Mouse (Mus musculus) limb, embryonic 11.5 days (tissue): ENCODE measurements around the gene Mpz. TPM values are rescaled to one million over a fixed set of nuclear protein-coding genes. Genes with fewer than 3 reads are reported as not detected.
"Not testable (repeated sequence)": the region's sequence is repeated elsewhere in the genome, so short reads cannot be mapped to it uniquely, and the experiment has no call there.

Experiments
- ATAC-seq: fragments of 200-750 bp; cut with Nextera tagmentation; 2 replicates; pipeline ENCODE4 v1.8.0; 2017; ENCODE audit warnings: low read depth; ENCODE audit not compliant: insufficient number of reproducible peaks, low FRiP score, low TSS enrichment
- DNase-seq: peaks from one replicate; pipeline ENCODE4 v3.0.0-alpha.2; 2015; ENCODE audit warnings: low spot score
- H3K27ac ChIP-seq: fragments of 300-500 bp; sonication (generic); replicated peaks from 2 replicates; pipeline ENCODE4 v1.5.1; 2014; ENCODE audit warnings: low read depth, mild to moderate bottlenecking, low read length
- H3K27me3 ChIP-seq: fragments of 300-500 bp; sonication (generic); 2 replicates; pipeline ENCODE4 v1.6.1; 2014; ENCODE audit warnings: mild to moderate bottlenecking, low read length, mixed read lengths; ENCODE audit not compliant: control insufficient read depth, insufficient read depth
- H3K36me3 ChIP-seq: fragments of 300-500 bp; sonication (generic); 2 replicates; pipeline ENCODE4 v1.6.1; 2014; ENCODE audit warnings: mild to moderate bottlenecking, low read length, moderate library complexity, mixed read lengths; ENCODE audit not compliant: control insufficient read depth, insufficient read depth
- H3K4me1 ChIP-seq: fragments of 300-500 bp; sonication (generic); 2 replicates; pipeline ENCODE4 v1.6.1; 2014; ENCODE audit warnings: low read length, mixed read lengths; ENCODE audit not compliant: control insufficient read depth, insufficient read depth
- H3K4me2 ChIP-seq: fragments of 300-500 bp; sonication (generic); 2 replicates; pipeline ENCODE4 v1.6.1; 2014; ENCODE audit warnings: low read depth, mild to moderate bottlenecking, moderate library complexity; ENCODE audit not compliant: severe bottlenecking
- H3K4me3 ChIP-seq: fragments of 300-500 bp; sonication (generic); 2 replicates; pipeline ENCODE4 v1.5.1; 2014; ENCODE audit warnings: low read depth, low read length
- H3K9ac ChIP-seq: fragments of 300-500 bp; sonication (generic); 2 replicates; pipeline ENCODE4 v1.6.1; 2014; ENCODE audit warnings: mild to moderate bottlenecking, low read length
- H3K9me3 ChIP-seq: fragments of 300-500 bp; sonication (generic); 2 replicates; pipeline ENCODE4 v1.6.1; 2016; ENCODE audit warnings: low read length; ENCODE audit not compliant: control insufficient read depth
- WGBS: fragments of 180-500 bp; shearing (Covaris S2); extraction: QIAGEN DNeasy Blood & Tissue Kit; methylation state at CpG from one replicate; pipeline ENCODE4 v1.1.7; 2014; 5-methylcytosine and 5-hydroxymethylcytosine counted together
- polyA plus RNA-seq: library from polyadenylated mRNA; unstranded; fragments of >200 nt; fragmentation: Nextera tagmentation; extraction: Ambion mirVana; gene quantifications from 2 replicates; pipeline ENCODE4 v1.2.1, GENCODE M21; 2014

The Mpz gene
- polyA plus RNA-seq, 1 experiment from 2014 or later: 0.68 TPM

DNA sequence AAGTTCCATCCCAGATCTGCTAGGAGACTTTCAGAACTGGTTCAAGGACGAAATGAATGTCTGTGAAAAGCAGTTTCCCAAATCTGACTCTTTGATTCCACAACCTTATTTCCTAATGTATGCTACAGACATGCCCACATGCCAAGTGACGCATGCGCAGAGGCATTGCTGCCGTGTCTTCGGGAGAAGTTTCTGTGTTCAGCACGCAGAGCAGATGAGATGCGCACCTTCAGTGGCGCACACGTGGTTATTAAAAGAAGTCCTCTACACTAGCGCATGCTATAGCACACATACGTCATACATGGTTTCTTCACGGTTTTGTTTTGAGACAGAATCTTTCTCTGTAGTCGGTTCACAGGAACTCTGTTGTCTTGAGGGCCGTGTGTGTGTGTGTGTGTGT is 31.1 kb upstream of the Mpz start:
- no peak overlapping the region for H3K27ac ChIP-seq
- ATAC-seq (no peak), DNase-seq (no peak)
- H3K9me3 ChIP-seq: no peaks in the 10 kb centered on the region
- no peaks in the 10 kb centered on the region for H3K27me3 ChIP-seq
- no peak overlapping the region for H3K4me3 ChIP-seq
- no peak overlapping the region for H3K4me2 ChIP-seq
- H3K9ac ChIP-seq: no peak overlapping the region
- no peaks in the 10 kb centered on the region for H3K36me3 ChIP-seq
- 88% methylated on average over 14 of the region's 14 CpGs for WGBS
- no peaks in the 10 kb centered on the region for H3K4me1 ChIP-seq

DNA sequence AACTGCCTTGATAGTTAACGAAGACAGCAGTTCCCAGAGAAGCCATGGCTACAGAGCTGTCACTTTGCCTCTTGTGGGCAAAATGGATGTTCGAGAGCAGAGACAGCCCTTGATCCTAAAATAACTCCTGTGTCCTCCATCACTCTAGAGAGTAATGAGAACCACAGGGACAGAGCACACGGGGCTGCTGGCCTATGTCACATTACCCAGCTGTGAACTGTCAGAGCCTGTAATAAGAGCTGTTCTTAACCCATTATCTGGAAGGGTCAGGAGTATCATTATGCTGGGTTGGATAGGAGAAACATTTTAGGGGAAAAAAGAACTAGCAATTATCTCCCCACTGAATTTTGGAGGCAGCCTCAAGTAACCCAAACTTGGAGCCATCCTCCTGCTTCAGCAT is 29.6 kb upstream of the Mpz start:
- H3K27ac ChIP-seq: no peak overlapping the region
- no peak for ATAC-seq

DNA sequence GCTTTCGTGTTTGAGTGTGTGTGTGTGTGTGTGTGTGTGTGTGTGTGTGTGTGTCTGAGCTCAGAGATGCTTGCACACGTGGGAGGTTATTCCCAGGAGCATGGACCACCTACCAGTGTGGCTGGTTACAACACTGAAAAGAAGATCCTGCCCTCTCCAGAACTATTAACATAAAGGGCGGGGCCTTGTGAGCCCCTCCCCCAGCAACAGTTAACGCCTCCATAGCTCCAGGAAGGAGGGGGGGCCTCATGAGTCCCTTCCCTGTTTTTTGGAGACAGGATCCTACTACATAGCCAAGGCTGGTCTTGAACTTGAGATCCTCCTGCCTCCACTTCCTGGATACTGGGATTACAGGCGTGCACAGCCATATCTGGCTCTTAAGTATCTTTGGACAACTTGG is 28.7 kb upstream of the Mpz start:
- Histone ChIP-seq H3K9me3 (no peaks in the 10 kb centered on the region), H3K4me3 (no peak overlapping the region), H3K4me1 (no peaks in the 10 kb centered on the region), H3K36me3 (no peaks in the 10 kb centered on the region; the same call in 1 of the 2 replicates), H3K4me2 (no peak overlapping the region), H3K27ac (no peak overlapping the region), H3K27me3 (no peaks in the 10 kb centered on the region), H3K9ac (no peak overlapping the region)
- WGBS: 40% methylated on average over 5 of the region's 5 CpGs
- ATAC-seq (no peak), DNase-seq (no peak)

More for the DNA sequence above, 29.6 kb upstream of the Mpz start:
- no peaks in the 10 kb centered on the region for H3K9me3 ChIP-seq
- no peaks in the 10 kb centered on the region for H3K4me1 ChIP-seq
- WGBS: 29% methylated on average over 3 of the region's 3 CpGs
- no peak overlapping the region for H3K4me3 ChIP-seq
- H3K36me3 ChIP-seq: no peaks in the 10 kb centered on the region
- no peak overlapping the region for H3K4me2 ChIP-seq
- no peaks in the 10 kb centered on the region for H3K27me3 ChIP-seq
- no peak for DNase-seq
- H3K9ac ChIP-seq: no peak overlapping the region

DNA sequence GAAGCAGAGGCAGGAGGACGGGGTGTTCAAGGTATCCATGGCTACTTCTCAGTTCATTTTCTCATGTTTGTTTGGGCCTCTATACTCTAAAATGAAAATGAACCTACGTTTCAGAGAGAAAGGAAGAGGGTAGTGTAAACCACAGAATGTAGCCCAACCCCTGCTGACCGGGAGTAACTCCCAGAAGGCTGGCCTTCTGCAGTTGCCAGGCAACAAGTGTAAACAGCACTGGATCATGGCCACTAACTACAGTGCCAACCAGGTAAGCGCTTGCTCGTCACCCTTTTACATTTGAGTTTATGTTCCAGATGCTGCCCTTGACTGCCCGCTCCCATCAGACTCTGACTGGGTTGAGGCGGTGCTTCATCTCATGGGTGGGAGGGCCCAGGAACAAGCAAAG is 27.6 kb upstream of the Mpz start:
- Histone ChIP-seq H3K27me3 (no peaks in the 10 kb centered on the region), H3K9ac (no peak overlapping the region), H3K9me3 (no peaks in the 10 kb centered on the region), H3K4me1 (no peaks in the 10 kb centered on the region), H3K27ac (no peak overlapping the region), H3K36me3 (no peaks in the 10 kb centered on the region; the same call in none of the 2 replicates), H3K4me2 (no peak overlapping the region), H3K4me3 (no peak overlapping the region)
- no peak for DNase-seq
- no peak for ATAC-seq
- WGBS: 46% methylated on average over 7 of the region's 7 CpGs

DNA sequence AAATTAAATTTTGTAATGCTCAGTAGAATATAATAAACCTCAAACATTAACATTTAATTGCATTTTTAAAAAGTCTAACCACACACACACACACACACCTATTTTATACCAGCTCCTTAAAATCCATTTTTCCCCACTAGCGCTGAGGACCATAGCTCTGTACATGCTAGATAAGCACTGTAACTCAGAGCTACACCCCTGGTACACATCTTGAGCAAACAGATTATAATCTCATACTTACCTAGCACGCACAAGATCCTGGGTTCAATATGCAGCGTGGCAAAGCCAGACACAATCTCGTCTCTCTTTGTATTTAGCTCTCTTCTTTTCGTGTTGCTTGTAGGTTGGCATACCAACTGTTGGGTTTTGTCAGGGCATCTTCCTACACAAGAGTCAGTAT is 26.1 kb upstream of the Mpz start:
- Histone ChIP-seq H3K36me3 (no peaks in the 10 kb centered on the region; the same call in none of the 2 replicates), H3K9me3 (no peaks in the 10 kb centered on the region), H3K4me3 (no peak overlapping the region), H3K27ac (no peak overlapping the region), H3K27me3 (no peaks in the 10 kb centered on the region), H3K9ac (no peak overlapping the region), H3K4me2 (no peak overlapping the region), H3K4me1 (no peaks in the 10 kb centered on the region)
- no peak for ATAC-seq
- no peak for DNase-seq
- WGBS: 92% methylated on average over 5 of the region's 5 CpGs

DNA sequence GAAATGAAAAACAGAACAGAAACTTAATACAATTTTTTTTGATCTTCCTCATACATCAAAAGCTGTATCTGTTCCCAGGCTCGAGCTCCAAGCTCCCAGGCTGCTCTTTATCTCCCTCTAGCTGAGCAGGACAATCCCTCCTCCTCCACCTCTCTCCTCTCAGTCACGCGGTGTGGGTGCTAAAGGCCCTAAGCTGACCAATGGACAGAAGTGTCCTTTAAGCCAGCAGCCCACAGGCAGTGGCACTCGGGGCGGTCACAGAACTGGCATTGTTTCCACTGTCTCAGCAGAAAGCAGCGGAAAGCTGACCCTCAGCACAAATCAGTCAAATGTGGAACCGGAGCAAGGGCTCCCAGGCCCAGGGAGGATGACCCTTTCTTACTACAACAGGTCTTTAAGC is 21.3 kb upstream of the Mpz start:
- no peak for ATAC-seq
- no peak overlapping the region for H3K9ac ChIP-seq
- no peak overlapping the region for H3K4me3 ChIP-seq
- no peaks in the 10 kb centered on the region for H3K4me1 ChIP-seq
- H3K27ac ChIP-seq: no peak overlapping the region
- H3K4me2 ChIP-seq: no peak overlapping the region
- WGBS: 74% methylated on average over 7 of the region's 7 CpGs
- DNase-seq: no peak
- peaks cover 9% of the 10 kb centered on the region for H3K36me3 ChIP-seq
- H3K27me3 ChIP-seq: no peaks in the 10 kb centered on the region
- no peaks in the 10 kb centered on the region for H3K9me3 ChIP-seq

DNA sequence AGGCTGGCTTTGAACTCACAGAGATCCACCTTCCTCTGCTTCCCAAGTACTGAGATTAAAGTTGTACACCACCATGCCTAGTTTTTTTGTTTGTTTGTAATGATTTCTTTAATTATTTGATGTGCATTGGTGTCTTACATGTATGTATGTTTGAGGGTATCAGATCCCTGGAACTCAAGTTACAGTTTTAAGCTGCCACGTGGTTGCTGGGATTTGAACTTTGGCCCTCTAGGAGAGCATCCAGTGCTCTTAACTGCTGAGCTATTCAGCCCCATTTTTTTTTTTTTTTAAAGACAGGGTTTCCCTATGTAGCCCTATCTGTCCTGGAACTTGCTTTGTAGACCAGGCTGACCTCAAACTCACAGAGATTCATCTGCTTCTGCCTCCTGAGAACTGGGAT is 19.5 kb upstream of the Mpz start:
- ATAC-seq (no peak), DNase-seq (no peak)
- H3K36me3 ChIP-seq: peaks cover 13% of the 10 kb centered on the region
- WGBS: 88% methylated on average over 1 of the region's 1 CpGs
- no peaks in the 10 kb centered on the region for H3K4me1 ChIP-seq
- H3K27me3 ChIP-seq: no peaks in the 10 kb centered on the region
- H3K4me2 ChIP-seq: no peak overlapping the region
- no peak overlapping the region for H3K27ac ChIP-seq
- no peak overlapping the region for H3K4me3 ChIP-seq
- no peak overlapping the region for H3K9ac ChIP-seq
- no peaks in the 10 kb centered on the region for H3K9me3 ChIP-seq

DNA sequence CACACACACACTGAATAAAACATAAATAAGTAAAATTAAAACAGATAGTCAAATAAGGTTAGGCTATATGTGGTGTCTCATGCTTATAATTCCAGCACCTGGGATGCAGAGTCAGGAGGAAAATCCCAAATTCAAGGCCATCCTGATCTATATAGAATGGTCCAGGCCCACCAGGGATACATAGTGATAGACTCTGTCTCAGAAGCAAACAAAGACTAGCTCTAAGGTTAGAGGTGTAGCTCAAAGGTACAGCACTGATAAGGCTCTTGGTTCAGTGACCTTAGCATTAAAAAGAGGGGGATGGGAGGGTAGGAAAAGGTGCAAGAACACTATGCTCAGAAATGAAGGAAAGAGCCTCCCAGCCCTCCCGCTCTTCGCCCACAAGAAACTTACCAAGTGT is 14.9 kb upstream of the Mpz start:
- Histone ChIP-seq H3K27me3 (no peaks in the 10 kb centered on the region), H3K36me3 (peaks cover 13% of the 10 kb centered on the region), H3K9me3 (no peaks in the 10 kb centered on the region), H3K27ac (no peak overlapping the region), H3K4me1 (no peaks in the 10 kb centered on the region), H3K4me2 (no peak overlapping the region), H3K4me3 (no peak overlapping the region), H3K9ac (no peak overlapping the region)
- ATAC-seq (no peak), DNase-seq (no peak)
- 97% methylated on average over 2 of the region's 2 CpGs for WGBS

DNA sequence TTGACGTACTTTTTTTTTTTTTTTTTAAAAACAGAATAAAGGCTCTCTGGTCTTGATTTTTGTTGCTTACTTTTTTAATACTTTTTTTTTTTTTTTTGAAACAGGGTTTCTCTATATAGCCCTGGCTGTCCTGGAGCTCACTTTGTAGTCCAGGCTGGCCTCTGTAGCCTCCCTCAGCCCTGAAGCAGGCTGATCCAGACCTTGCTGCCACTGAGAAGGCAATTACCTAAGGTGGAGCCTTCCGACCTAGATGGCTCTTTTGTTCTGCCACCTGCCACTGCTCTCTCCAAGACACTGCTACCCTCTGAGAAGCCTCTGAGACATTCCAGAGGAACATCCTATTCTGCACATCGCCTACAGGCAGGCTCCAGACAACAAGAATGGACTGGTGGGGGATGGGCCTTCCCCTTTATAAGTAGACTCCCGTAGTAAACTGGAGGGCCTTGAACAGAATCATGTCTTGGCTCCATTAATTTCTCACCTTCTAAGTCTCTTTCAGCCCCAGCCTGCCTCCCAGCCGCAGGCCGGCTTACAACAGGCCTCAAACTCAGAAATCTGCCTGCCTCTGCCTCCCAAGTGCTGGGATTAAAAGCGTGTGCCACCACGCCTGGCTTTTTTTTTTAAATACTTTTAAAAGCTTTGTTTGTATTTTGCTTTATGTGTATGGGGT is 12.9 kb upstream of the Mpz start:
- H3K27me3 ChIP-seq, H3K9ac ChIP-seq, H3K9me3 ChIP-seq, H3K4me3 ChIP-seq, H3K4me1 ChIP-seq, ATAC-seq, DNase-seq, H3K27ac ChIP-seq, H3K4me2 ChIP-seq: not testable (repeated sequence)
- WGBS: 93% methylated on average over 8 of the region's 8 CpGs
- peaks cover 19% of the 10 kb centered on the region for H3K36me3 ChIP-seq
